Mouse (Mus musculus) activated CD4-positive, CD25-positive, alpha-beta regulatory T cell, adult 4 months (primary cell): ENCODE results near the gene Rbfox2. TPM values are rescaled to one million over a fixed set of nuclear protein-coding genes. Genes with fewer than 3 reads are reported as not detected.

Experiments used
- polyA plus RNA-seq, 2 experiments: library from polyadenylated mRNA; unstranded; fragments of 100-300 nt; shearing (Covaris generic); gene quantifications; one replicate each; pipeline ENCODE4 v1.2.1; 2017

Gene Rbfox2
- polyA plus RNA-seq, 2 experiments from 2014 or later, result 0.05 TPM; not detected in 1

Other genes starting within 250 kb of the Rbfox2 start
- gene Apol7a, start 92.1 kb upstream of the Rbfox2 start, polyA plus RNA-seq, result not detected
- gene Apol9a, start 104.1 kb upstream of the Rbfox2 start, polyA plus RNA-seq, result 10 to 100 TPM; 11.5 to 12.7 TPM
- gene Apol7b, start 140.5 kb upstream of the Rbfox2 start, polyA plus RNA-seq, result under 1 TPM; 0.21 to 0.31 TPM
- gene Apol10a, start 170.0 kb upstream of the Rbfox2 start, polyA plus RNA-seq, result not detected
- gene Apol11a, start 201.3 kb upstream of the Rbfox2 start, polyA plus RNA-seq, result under 1 TPM in 1 of 2 experiments, not detected in 1; 0.27 TPM
- gene Apol7c, start 226.3 kb upstream of the Rbfox2 start, polyA plus RNA-seq, result not detected